In the genomic region with DNA sequence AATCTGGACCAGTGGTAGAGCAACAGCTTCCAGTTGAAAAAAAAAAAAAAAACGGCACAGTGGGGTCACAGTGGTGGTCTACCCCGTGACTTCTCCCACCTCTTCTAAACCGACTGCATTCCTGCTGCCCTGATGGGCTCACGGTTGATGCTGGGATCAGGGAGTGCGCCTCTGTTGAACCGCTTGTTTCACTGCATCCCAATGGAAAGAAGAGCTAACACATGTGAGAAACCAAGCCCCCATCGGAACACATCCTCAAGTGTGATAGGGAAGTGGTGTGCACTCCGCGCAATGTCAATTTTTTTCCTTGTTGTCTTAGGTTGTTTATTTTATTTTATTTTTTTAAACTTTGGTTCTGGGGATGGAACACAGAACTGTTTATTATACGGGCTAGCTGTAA, we compare ENCODE assay signal across 9 mouse cellular contexts. TPM values are rescaled to one million over a fixed set of nuclear protein-coding genes. Genes with fewer than 3 reads are reported as not detected.
A peak's percentile ranks its signal among the peaks of the same experiment; 100 is the strongest.
DNase-seq lines count a peak whose midpoint lies in the region; ATAC-seq and TF ChIP-seq lines count a peak whose summit lies in the region.
"Had no signal": no experiment of that assay in that cellular context is flagged by ENCODE, and none has a peak within 500 bp of the region (broad histone marks: within the 10 kb centered on the region; RNA-seq: fewer than 3 reads in every experiment).

No protein-coding gene starts in this region.

- no peak for ATAC-seq in kidney, embryonic 14.5 days (ENCODE audit: low FRiP score, low TSS enrichment)
- ATAC-seq in embryonic facial prominence, embryonic 11.5 days (replicated peaks; ENCODE audit: insufficient number of reproducible peaks, low FRiP score, low TSS enrichment, low read depth), result no peak
- no peak for ATAC-seq in hindbrain, postnatal 0 days
- no peak for ATAC-seq in midbrain, embryonic 16.5 days
- ATAC-seq in erythroid progenitor cell, adult 5-6 weeks (replicated peaks; ENCODE audit: low FRiP score, poor library complexity, severe bottlenecking), result no peak

- peak overlapping the region; percentile 43; the same call in 1 of the 2 replicates for H3K4me3 ChIP-seq in kidney, embryonic 14.5 days (ENCODE audit: low read length)
- H3K4me3 ChIP-seq in embryonic facial prominence, embryonic 11.5 days (ENCODE audit: low read depth, low read length), result peak overlapping the region; percentile 52; the same call in 1 of the 2 replicates
- no peak overlapping the region for H3K4me3 ChIP-seq in hindbrain, postnatal 0 days (ENCODE audit: low read length)
- peak overlapping the region; percentile 0 for H3K4me3 ChIP-seq in midbrain, embryonic 16.5 days (ENCODE audit: low read depth, low read length)

- H3K27ac ChIP-seq in kidney, embryonic 14.5 days (ENCODE audit: low read depth, low read length), result no peak overlapping the region
- H3K27ac ChIP-seq in embryonic facial prominence, embryonic 11.5 days (replicated peaks; ENCODE audit: low read depth, low read length), result no peak overlapping the region
- H3K27ac ChIP-seq in hindbrain, postnatal 0 days, result no peak overlapping the region
- H3K27ac ChIP-seq in midbrain, embryonic 16.5 days (ENCODE audit: low read length), result no peak overlapping the region

- H3K9me3 ChIP-seq in kidney, embryonic 14.5 days (ENCODE audit: control insufficient read depth, low read length), result no peaks in the 10 kb centered on the region
- H3K9me3 ChIP-seq in embryonic facial prominence, embryonic 11.5 days (replicated peaks; ENCODE audit: control insufficient read depth, low read length), result no peaks in the 10 kb centered on the region
- H3K9me3 ChIP-seq in hindbrain, postnatal 0 days (ENCODE audit: low read length), result no peaks in the 10 kb centered on the region
- no peaks in the 10 kb centered on the region for H3K9me3 ChIP-seq in midbrain, embryonic 16.5 days (replicated peaks; ENCODE audit: control insufficient read depth, low read length, poor library complexity, severe bottlenecking)

- no peak overlapping the region; the same call in 1 of the 2 replicates for H3K9ac ChIP-seq in kidney, embryonic 14.5 days (ENCODE audit: low read depth, low read length)
- H3K9ac ChIP-seq in embryonic facial prominence, embryonic 11.5 days (replicated peaks; ENCODE audit: low read length), result no peak overlapping the region
- no peak overlapping the region for H3K9ac ChIP-seq in hindbrain, postnatal 0 days (replicated peaks; ENCODE audit: low read length)
- no peak overlapping the region for H3K9ac ChIP-seq in midbrain, embryonic 16.5 days (ENCODE audit: low read depth, low read length)

- no peaks in the 10 kb centered on the region for H3K36me3 ChIP-seq in kidney, embryonic 14.5 days (ENCODE audit: control insufficient read depth, insufficient read depth, low read length)
- no peaks in the 10 kb centered on the region for H3K36me3 ChIP-seq in embryonic facial prominence, embryonic 11.5 days (replicated peaks; ENCODE audit: control insufficient read depth, insufficient read depth, low read depth, low read length)
- H3K36me3 ChIP-seq in hindbrain, postnatal 0 days (ENCODE audit: insufficient read depth, low read length), result no peaks in the 10 kb centered on the region
- H3K36me3 ChIP-seq in midbrain, embryonic 16.5 days (ENCODE audit: control insufficient read depth, insufficient read depth, low read length), result no peaks in the 10 kb centered on the region

- H3K4me1 ChIP-seq in kidney, embryonic 14.5 days (ENCODE audit: control insufficient read depth, insufficient read depth, low read length), result peaks cover 45% of the 10 kb centered on the region
- H3K4me1 ChIP-seq in embryonic facial prominence, embryonic 11.5 days (ENCODE audit: control insufficient read depth, insufficient read depth, low read length), result peaks cover 6% of the 10 kb centered on the region
- 0 out of 2 replicates have a peak, but pooled peaks cover 4% of the 10 kb centered on the region for H3K4me1 ChIP-seq in hindbrain, postnatal 0 days (ENCODE audit: insufficient read depth, low read length)
- peaks cover 34% of the 10 kb centered on the region for H3K4me1 ChIP-seq in midbrain, embryonic 16.5 days (ENCODE audit: control insufficient read depth, insufficient read depth, low read length)

- H3K4me2 ChIP-seq in kidney, embryonic 14.5 days (replicated peaks; ENCODE audit: low read depth, low read length), result peak overlapping the region; percentile 39
- no peak overlapping the region for H3K4me2 ChIP-seq in embryonic facial prominence, embryonic 11.5 days (ENCODE audit: low read depth, low read length)
- H3K4me2 ChIP-seq in hindbrain, postnatal 0 days (ENCODE audit: low read depth, low read length), result peak overlapping the region; percentile 76
- peak overlapping the region; percentile 66 for H3K4me2 ChIP-seq in midbrain, embryonic 16.5 days (ENCODE audit: low read length)

- no peaks in the 10 kb centered on the region for H3K27me3 ChIP-seq in kidney, embryonic 14.5 days (ENCODE audit: control insufficient read depth, insufficient read depth, low read length)
- no peaks in the 10 kb centered on the region for H3K27me3 ChIP-seq in embryonic facial prominence, embryonic 11.5 days (ENCODE audit: control insufficient read depth, insufficient read depth, low read length)
- H3K27me3 ChIP-seq in hindbrain, postnatal 0 days (ENCODE audit: insufficient read depth, low read length), result no peaks in the 10 kb centered on the region
- H3K27me3 ChIP-seq in midbrain, embryonic 16.5 days (ENCODE audit: control insufficient read depth, insufficient read depth, low read depth, low read length), result no peaks in the 10 kb centered on the region

- DNase-seq in kidney, postnatal 25 days, result no peak
- peak; percentile 41 for DNase-seq in embryonic facial prominence, embryonic 11.5 days (ENCODE audit: low spot score)
- no peak for DNase-seq in hindbrain, postnatal 0 days (ENCODE audit: low spot score)
- DNase-seq in natural killer cell, adult 2 months (ENCODE audit: low spot score in 2 of 2), result no peak
- no peak for DNase-seq in adrenal gland, adult 2 months
- DNase-seq: retina, postnatal 1 day had no signal

- peak; percentile 16; the same call in 1 of the 2 replicates for TF ChIP-seq CTCF in hindbrain, postnatal 0 days (IDR thresholded peaks at IDR 0.05; ENCODE audit: low read depth)

- 27% methylated on average over 10 of the region's 10 CpGs for WGBS in kidney, embryonic 14.5 days
- 24% methylated on average over 10 of the region's 10 CpGs for WGBS in embryonic facial prominence, embryonic 11.5 days
- WGBS in hindbrain, postnatal 0 days, result 34% methylated on average over 10 of the region's 10 CpGs
- WGBS in midbrain, embryonic 16.5 days, result 28% methylated on average over 10 of the region's 10 CpGs

RNA-seq across cellular contexts. Expression of gene Etv6, which starts 2.5 kb away (rescaled TPM):
- polyA plus RNA-seq in kidney, embryonic 14.5 days (2014; fragmentation: Nextera tagmentation; extraction: Ambion mirVana), result 11.4 and 18.1 TPM in 2 replicates
- polyA plus RNA-seq in embryonic facial prominence, embryonic 11.5 days (2014; fragmentation: Nextera tagmentation; extraction: Ambion mirVana), result 15.7 and 15.9 TPM in 2 replicates
- total RNA-seq in hindbrain, postnatal 0 days (2014; rRNA removed), result 7.5 and 9.1 TPM in 2 replicates
- polyA plus RNA-seq in hindbrain, postnatal 0 days (2015; fragmentation: Nextera tagmentation; extraction: Ambion mirVana), result 3.6 and 4.0 TPM in 2 replicates
- polyA plus RNA-seq in midbrain, embryonic 16.5 days (2015; fragmentation: Nextera tagmentation; extraction: Ambion mirVana), result 3.4 and 3.9 TPM in 2 replicates
- total RNA-seq in erythroid progenitor cell, adult 5-6 weeks (2015; ENCODE audit: low replicate concordance), result 12.3 and 19.3 TPM in 2 replicates
- total RNA-seq in erythroid progenitor cell, adult 5-6 weeks (2017; ENCODE audit: low replicate concordance), result 4.2 and 4.5 TPM in 2 replicates
- 10 to 100 TPM; 33.0 to 60.5 TPM for total RNA-seq in adrenal gland, adult 2 months (2021)
- polyA plus RNA-seq in adrenal gland, adult 2 months (2012; rRNA removed), result 34.1 and 36.5 TPM in 2 replicates
